Mouse (Mus musculus) midbrain, embryonic 16.5 days (tissue): Measurements from ENCODE around the gene Vgll4. TPM values are rescaled to one million over a fixed set of nuclear protein-coding genes. Genes with fewer than 3 reads are reported as not detected.

Experiments
- ATAC-seq: fragments of 200-750 bp; cut with Nextera tagmentation; 2 replicates; pipeline ENCODE4 v1.8.0; 2017; ENCODE audit warnings: moderate TSS enrichment
- H3K27ac ChIP-seq: fragments of 300-500 bp; sonication (generic); 2 replicates; pipeline ENCODE4 v1.5.1; 2014; ENCODE audit warnings: mild to moderate bottlenecking, low read length, mixed read lengths
- H3K27me3 ChIP-seq: fragments of 300-500 bp; sonication (generic); 2 replicates; pipeline ENCODE4 v1.6.1; 2014; ENCODE audit warnings: low read depth, low read length, mixed read lengths; ENCODE audit not compliant: control insufficient read depth, insufficient read depth
- H3K36me3 ChIP-seq: fragments of 300-500 bp; sonication (generic); 2 replicates; pipeline ENCODE4 v1.6.1; 2014; ENCODE audit warnings: mild to moderate bottlenecking, low read length, moderate library complexity, mixed read lengths; ENCODE audit not compliant: control insufficient read depth, insufficient read depth
- H3K4me1 ChIP-seq: fragments of 300-500 bp; sonication (generic); 2 replicates; pipeline ENCODE4 v1.6.1; 2014; ENCODE audit warnings: mild to moderate bottlenecking, low read length, mixed read lengths; ENCODE audit not compliant: control insufficient read depth, insufficient read depth
- H3K4me2 ChIP-seq: fragments of 300-500 bp; sonication (generic); 2 replicates; pipeline ENCODE4 v1.6.1; 2014; ENCODE audit warnings: mild to moderate bottlenecking, low read length, mixed read lengths
- H3K4me3 ChIP-seq: fragments of 300-500 bp; sonication (generic); 2 replicates; pipeline ENCODE4 v1.5.1; 2014; ENCODE audit warnings: low read depth, mild to moderate bottlenecking, low read length, moderate library complexity, mixed read lengths
- H3K9ac ChIP-seq: fragments of 300-500 bp; sonication (generic); 2 replicates; pipeline ENCODE4 v1.6.1; 2014; ENCODE audit warnings: low read depth, low read length, mixed read lengths
- H3K9me3 ChIP-seq: fragments of 300-500 bp; sonication (generic); replicated peaks from 2 replicates; pipeline ENCODE4 v1.6.1; 2014; ENCODE audit warnings: mild to moderate bottlenecking, low read length, mixed read lengths; ENCODE audit not compliant: control insufficient read depth, poor library complexity, severe bottlenecking
- WGBS: fragments of 180-500 bp; shearing (Covaris S2); extraction: QIAGEN DNeasy Blood & Tissue Kit; methylation state at CpG from one replicate; pipeline ENCODE4 v1.1.7; 2014; 5-methylcytosine and 5-hydroxymethylcytosine counted together
- polyA plus RNA-seq: library from polyadenylated mRNA; unstranded; fragments of >200 nt; fragmentation: Nextera tagmentation; extraction: Ambion mirVana; gene quantifications from 2 replicates; pipeline ENCODE4 v1.2.1, GENCODE M21; 2015

The Vgll4 gene
- polyA plus RNA-seq, 1 experiment from 2014 or later = 51.0 TPM

GRCm38 (mm10) chr6:114901921-114902320 lies 67.9 kb downstream of the Vgll4 start:
- WGBS = 21% methylated on average over 4 of the region's 4 CpGs
- Histone ChIP-seq H3K27ac (peak overlapping the region; percentile 61), H3K4me2 (peak overlapping the region; percentile 5; the same call in 1 of the 2 replicates), H3K9me3 (no peaks in the 10 kb centered on the region), H3K4me3 (no peak overlapping the region), H3K4me1 (peaks cover 40% of the 10 kb centered on the region), H3K36me3 (no peaks in the 10 kb centered on the region), H3K27me3 (no peaks in the 10 kb centered on the region), H3K9ac (peak overlapping the region; percentile 22; the same call in 1 of the 2 replicates)
- peak; percentile 47 for ATAC-seq

- H3K9ac ChIP-seq = peak overlapping the region; percentile 22; the same call in 1 of the 2 replicates
- 7% methylated on average over 12 of the region's 12 CpGs for WGBS
- no peak overlapping the region for H3K4me3 ChIP-seq
- H3K9me3 ChIP-seq = no peaks in the 10 kb centered on the region
- peak; percentile 37; the same call in 1 of the 2 replicates for ATAC-seq
- peak overlapping the region; percentile 5; the same call in 1 of the 2 replicates for H3K4me2 ChIP-seq
- peak overlapping the region; percentile 61; the same call in 1 of the 2 replicates for H3K27ac ChIP-seq
- no peaks in the 10 kb centered on the region for H3K27me3 ChIP-seq
- H3K36me3 ChIP-seq = no peaks in the 10 kb centered on the region
- H3K4me1 ChIP-seq = peaks cover 35% of the 10 kb centered on the region
Measured at GRCm38 (mm10) chr6:114901321-114901824, 68.4 kb downstream of the Vgll4 start.

GRCm38 (mm10) chr6:114900194-114900593 lies 69.6 kb downstream of the Vgll4 start:
- Histone ChIP-seq H3K4me1 (peaks cover 35% of the 10 kb centered on the region), H3K9me3 (no peaks in the 10 kb centered on the region), H3K27ac (peak overlapping the region; percentile 59), H3K27me3 (no peaks in the 10 kb centered on the region), H3K4me2 (peak overlapping the region; percentile 35), H3K36me3 (no peaks in the 10 kb centered on the region), H3K4me3 (no peak overlapping the region), H3K9ac (peak overlapping the region; percentile 28; the same call in 1 of the 2 replicates)
- peak; percentile 19; the same call in 1 of the 2 replicates for ATAC-seq
- 25% methylated on average over 10 of the region's 10 CpGs for WGBS

GRCm38 (mm10) chr6:114899652-114900051 lies 70.1 kb downstream of the Vgll4 start:
- Histone ChIP-seq H3K27me3 (no peaks in the 10 kb centered on the region), H3K4me3 (no peak overlapping the region), H3K27ac (peak overlapping the region; percentile 59), H3K4me1 (peaks cover 35% of the 10 kb centered on the region), H3K9ac (no peak overlapping the region), H3K9me3 (no peaks in the 10 kb centered on the region), H3K36me3 (no peaks in the 10 kb centered on the region), H3K4me2 (peak overlapping the region; percentile 35)
- WGBS = 39% methylated on average over 7 of the region's 7 CpGs
- no peak for ATAC-seq

- no peak overlapping the region for H3K9ac ChIP-seq
- H3K4me3 ChIP-seq = no peak overlapping the region
- no peaks in the 10 kb centered on the region for H3K9me3 ChIP-seq
- ATAC-seq = no peak
- H3K27me3 ChIP-seq = no peaks in the 10 kb centered on the region
- WGBS = 95% methylated on average over 4 of the region's 4 CpGs
- no peaks in the 10 kb centered on the region for H3K36me3 ChIP-seq
- no peak overlapping the region for H3K27ac ChIP-seq
- H3K4me1 ChIP-seq = peaks cover 34% of the 10 kb centered on the region
- H3K4me2 ChIP-seq = no peak overlapping the region
Measured at GRCm38 (mm10) chr6:114898949-114899348, 70.8 kb downstream of the Vgll4 start.

GRCm38 (mm10) chr6:114896281-114896680 lies 73.5 kb downstream of the Vgll4 start:
- Histone ChIP-seq H3K4me1 (peaks cover 41% of the 10 kb centered on the region), H3K9me3 (no peaks in the 10 kb centered on the region), H3K27me3 (no peaks in the 10 kb centered on the region), H3K4me2 (no peak overlapping the region), H3K4me3 (no peak overlapping the region), H3K27ac (no peak overlapping the region), H3K9ac (no peak overlapping the region), H3K36me3 (no peaks in the 10 kb centered on the region)
- no peak for ATAC-seq
- 76% methylated on average over 2 of the region's 2 CpGs for WGBS

- Histone ChIP-seq H3K27ac (no peak overlapping the region), H3K27me3 (no peaks in the 10 kb centered on the region), H3K4me1 (peaks cover 42% of the 10 kb centered on the region), H3K36me3 (no peaks in the 10 kb centered on the region), H3K9ac (no peak overlapping the region), H3K4me2 (no peak overlapping the region), H3K4me3 (no peak overlapping the region), H3K9me3 (no peaks in the 10 kb centered on the region)
- ATAC-seq = no peak
- WGBS = 94% methylated on average over 7 of the region's 7 CpGs
Measured at GRCm38 (mm10) chr6:114895191-114895590, 74.6 kb downstream of the Vgll4 start.

- no peak for ATAC-seq
- no peaks in the 10 kb centered on the region for H3K36me3 ChIP-seq
- H3K9me3 ChIP-seq = no peaks in the 10 kb centered on the region
- H3K27ac ChIP-seq = no peak overlapping the region
- peaks cover 39% of the 10 kb centered on the region for H3K4me1 ChIP-seq
- no peaks in the 10 kb centered on the region for H3K27me3 ChIP-seq
- H3K4me3 ChIP-seq = no peak overlapping the region
- H3K4me2 ChIP-seq = no peak overlapping the region
- no peak overlapping the region for H3K9ac ChIP-seq
- WGBS = 66% methylated on average over 4 of the region's 4 CpGs
Measured at GRCm38 (mm10) chr6:114894548-114895106, 75.2 kb downstream of the Vgll4 start.

GRCm38 (mm10) chr6:114893427-114894209 lies 76.2 kb downstream of the Vgll4 start:
- 68% methylated on average over 20 of the region's 20 CpGs for WGBS
- Histone ChIP-seq H3K4me1 (peaks cover 45% of the 10 kb centered on the region), H3K9ac (no peak overlapping the region)

More at GRCm38 (mm10) chr6:114893427-114894209, 76.2 kb downstream of the Vgll4 start:
- Histone ChIP-seq H3K4me2 (no peak overlapping the region), H3K9me3 (no peaks in the 10 kb centered on the region), H3K27me3 (no peaks in the 10 kb centered on the region), H3K36me3 (no peaks in the 10 kb centered on the region), H3K4me3 (no peak overlapping the region), H3K27ac (peak overlapping the region; percentile 47; the same call in 1 of the 2 replicates)
- ATAC-seq = no peak
